Mouse (Mus musculus): Measurements from ENCODE around the gene Pde2a.
"Not testable (repeated sequence)": the region's sequence is repeated elsewhere in the genome, so short reads cannot be mapped to it uniquely, and the experiment has no call there.

The Pde2a gene

GRCm38 (mm10) chr7:101514768-101515167 lies 93.3 kb downstream of the Pde2a start:
- DNase-seq (ENCODE audit: low read depth, low spot score): no peak

- no peak for DNase-seq (ENCODE audit: low read depth, low spot score)
These were observed 93.8 kb downstream of the Pde2a start for GRCm38 (mm10) chr7:101515295-101515694.

DNA sequence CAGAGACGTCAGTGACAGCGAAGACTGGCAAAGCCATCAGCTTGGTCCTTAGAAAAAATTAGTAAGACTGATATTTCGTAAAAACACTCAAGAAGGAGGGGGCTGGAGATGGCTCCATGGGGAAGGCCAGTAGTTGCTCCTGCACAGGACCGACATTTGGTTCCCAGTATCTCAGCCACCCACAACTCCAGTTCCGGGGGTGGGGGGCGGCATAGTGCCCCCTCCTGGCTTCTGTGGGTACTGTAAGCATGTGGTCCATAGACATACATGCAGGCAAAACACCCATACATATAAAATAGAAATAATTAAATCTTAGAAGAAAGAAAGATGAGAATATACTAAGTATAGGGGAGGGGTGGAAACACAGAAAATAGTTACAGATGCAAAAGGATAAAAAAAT lies 95.0 kb downstream of the Pde2a start:
- DNase-seq (ENCODE audit: low read depth, low spot score): no peak

DNA sequence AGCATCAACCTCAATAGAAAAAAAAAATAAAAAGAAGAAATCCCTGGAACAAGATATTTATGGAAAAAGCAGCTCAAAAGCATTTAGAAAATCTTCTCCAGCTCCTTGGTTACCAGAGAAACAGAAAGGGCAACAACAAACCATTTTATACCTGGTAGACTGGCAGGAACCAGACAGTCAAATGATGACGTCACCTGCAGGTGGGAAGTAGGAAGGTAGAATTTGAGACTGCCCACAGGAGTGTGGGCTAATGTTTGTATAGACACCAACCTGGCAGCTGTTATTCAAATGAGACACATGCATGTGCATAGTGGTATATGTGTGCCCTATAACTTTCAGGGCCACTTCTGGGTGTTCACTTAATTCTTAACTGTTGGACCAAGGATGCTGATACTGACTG lies 100.2 kb downstream of the Pde2a start:
- DNase-seq (ENCODE audit: low read depth, low spot score): no peak

DNA sequence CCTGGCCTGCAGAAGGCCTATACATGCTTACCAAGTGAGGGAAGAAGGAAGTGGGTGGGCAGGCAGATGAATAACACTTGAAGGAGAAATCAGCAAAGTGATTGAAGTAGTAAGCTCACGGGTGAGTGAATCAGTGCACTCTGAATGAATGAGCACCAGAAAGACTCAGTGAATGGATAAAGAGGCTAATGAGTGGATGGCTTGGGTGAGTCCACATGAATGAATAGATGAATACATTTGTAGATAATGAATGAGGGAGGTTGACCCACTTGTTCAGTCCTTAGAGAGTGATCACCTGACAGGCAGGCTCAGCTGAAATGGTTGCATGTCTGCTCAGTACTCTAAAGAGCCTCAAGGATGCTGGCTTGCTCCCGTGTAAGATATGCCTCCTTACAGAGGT lies 101.7 kb downstream of the Pde2a start:
- peak; percentile 24 for DNase-seq (ENCODE audit: low read depth, low spot score)

DNA sequence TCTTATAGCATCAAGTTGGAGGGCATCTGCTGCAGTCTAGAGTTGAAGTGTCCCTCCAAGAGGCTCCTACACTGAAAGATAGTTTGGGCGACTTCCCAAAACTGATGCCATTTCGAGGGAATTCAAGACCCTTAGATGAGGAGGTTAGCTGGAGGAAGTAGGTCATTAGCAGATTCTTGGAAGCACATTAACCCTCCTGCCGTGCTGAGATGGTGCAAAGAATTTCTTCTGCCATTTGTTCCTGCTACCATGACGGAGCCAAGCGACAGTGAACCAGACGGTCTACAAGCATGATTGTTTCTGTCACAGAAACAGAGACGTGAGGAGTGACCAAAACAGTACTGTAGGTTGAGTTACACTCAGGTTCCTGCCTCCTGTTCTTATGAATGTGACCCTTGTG lies 105.0 kb downstream of the Pde2a start:
- DNase-seq (ENCODE audit: low read depth, low spot score): no peak

GRCm38 (mm10) chr7:101534428-101534827 lies 112.9 kb downstream of the Pde2a start:
- no peak for DNase-seq (ENCODE audit: low read depth, low spot score)

DNA sequence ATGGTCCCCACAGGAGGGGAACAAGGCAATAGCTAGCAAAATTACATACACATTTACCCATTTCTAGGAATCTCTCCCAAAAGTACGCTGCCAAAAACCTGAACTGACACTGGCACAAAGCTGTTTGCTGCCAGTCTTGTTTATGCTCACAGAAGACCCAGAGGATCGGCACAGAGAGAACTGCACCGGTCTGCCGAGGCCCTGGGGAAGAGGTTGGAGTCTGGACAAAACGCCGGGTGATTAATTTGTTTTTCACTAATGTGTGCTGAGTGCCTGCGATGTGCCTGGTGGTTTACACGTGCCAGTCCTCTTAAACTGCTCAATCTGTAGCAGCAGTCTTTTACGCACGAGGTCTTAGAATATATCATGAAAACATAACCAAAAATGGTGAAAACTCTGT lies 113.6 kb downstream of the Pde2a start:
- no peak for DNase-seq (ENCODE audit: low read depth, low spot score)

DNA sequence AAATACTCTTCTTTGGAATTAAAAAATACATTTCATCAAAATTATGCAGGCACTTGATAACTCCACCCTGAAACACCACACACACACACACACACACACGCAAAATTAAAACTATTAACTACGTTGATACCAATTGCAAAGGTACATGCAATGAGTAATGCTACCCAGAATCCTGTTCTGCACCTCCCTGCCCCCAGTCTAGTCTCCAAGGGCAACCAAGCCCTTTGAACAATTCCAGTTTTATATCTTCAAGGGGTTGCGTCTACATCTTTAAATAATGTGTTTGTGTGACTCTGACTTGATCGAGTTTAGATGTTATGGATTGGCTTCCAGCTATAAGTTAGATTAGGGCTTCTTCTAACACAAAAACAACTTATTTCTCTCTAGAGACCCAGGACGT lies 114.0 kb downstream of the Pde2a start:
- DNase-seq (ENCODE audit: low read depth, low spot score): no peak

- no peak for DNase-seq (ENCODE audit: low read depth, low spot score)
These were observed 116.0 kb downstream of the Pde2a start for GRCm38 (mm10) chr7:101537541-101537940.

- peak; percentile 42 for DNase-seq (ENCODE audit: low read depth, low spot score)
These were observed 116.8 kb downstream of the Pde2a start for GRCm38 (mm10) chr7:101538141-101538933.

- no peak for DNase-seq (ENCODE audit: low read depth, low spot score)
These were observed 118.3 kb downstream of the Pde2a start for GRCm38 (mm10) chr7:101539774-101540173.

DNA sequence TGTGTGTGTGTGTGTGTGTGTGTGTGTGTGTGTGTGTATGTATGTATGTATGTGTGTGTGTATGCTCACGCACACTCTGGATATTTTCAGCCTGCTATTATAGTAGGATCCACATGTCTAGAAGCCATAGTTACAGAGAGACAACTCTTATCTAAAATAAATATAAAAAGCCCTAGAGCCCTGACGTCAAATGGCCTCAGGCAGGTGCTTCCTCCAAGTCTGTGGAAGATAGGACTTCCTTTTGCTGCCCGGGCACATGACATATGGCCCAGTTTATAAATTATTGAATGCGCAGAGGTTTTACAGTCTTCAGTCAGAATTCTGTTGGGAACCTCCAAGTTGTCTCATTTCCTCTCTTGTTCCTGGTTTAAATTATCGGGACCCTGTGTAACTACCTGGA lies 119.2 kb downstream of the Pde2a start:
- DNase-seq (ENCODE audit: low read depth, low spot score): no peak

GRCm38 (mm10) chr7:101541132-101541531 lies 119.6 kb downstream of the Pde2a start:
- DNase-seq (ENCODE audit: low read depth, low spot score): peak; percentile 63

DNA sequence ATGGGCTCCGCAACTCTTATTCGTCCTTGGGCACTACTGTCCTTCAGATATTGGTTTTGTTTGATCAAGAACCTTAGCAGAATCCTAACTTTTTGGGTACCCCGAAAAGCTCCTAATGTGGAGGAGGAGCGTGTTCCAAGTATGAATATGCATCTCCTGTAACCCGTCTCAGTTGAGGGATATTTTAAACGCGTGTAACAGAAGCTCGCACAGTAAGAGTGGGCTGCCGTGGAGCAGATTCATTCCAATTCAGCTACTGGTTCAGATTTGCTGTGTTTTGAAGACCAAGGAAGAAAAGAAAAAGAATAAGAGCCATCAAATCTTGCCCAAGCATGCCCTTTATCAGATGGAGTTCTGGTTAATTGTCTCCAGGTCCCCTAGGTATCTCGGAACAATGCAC lies 120.2 kb downstream of the Pde2a start:
- DNase-seq (ENCODE audit: low read depth, low spot score): no peak

- no peak for DNase-seq (ENCODE audit: low read depth, low spot score)
These were observed 126.2 kb downstream of the Pde2a start for GRCm38 (mm10) chr7:101547651-101548050.

GRCm38 (mm10) chr7:101549266-101549665 lies 127.8 kb downstream of the Pde2a start:
- no peak for DNase-seq (ENCODE audit: low read depth, low spot score)

DNA sequence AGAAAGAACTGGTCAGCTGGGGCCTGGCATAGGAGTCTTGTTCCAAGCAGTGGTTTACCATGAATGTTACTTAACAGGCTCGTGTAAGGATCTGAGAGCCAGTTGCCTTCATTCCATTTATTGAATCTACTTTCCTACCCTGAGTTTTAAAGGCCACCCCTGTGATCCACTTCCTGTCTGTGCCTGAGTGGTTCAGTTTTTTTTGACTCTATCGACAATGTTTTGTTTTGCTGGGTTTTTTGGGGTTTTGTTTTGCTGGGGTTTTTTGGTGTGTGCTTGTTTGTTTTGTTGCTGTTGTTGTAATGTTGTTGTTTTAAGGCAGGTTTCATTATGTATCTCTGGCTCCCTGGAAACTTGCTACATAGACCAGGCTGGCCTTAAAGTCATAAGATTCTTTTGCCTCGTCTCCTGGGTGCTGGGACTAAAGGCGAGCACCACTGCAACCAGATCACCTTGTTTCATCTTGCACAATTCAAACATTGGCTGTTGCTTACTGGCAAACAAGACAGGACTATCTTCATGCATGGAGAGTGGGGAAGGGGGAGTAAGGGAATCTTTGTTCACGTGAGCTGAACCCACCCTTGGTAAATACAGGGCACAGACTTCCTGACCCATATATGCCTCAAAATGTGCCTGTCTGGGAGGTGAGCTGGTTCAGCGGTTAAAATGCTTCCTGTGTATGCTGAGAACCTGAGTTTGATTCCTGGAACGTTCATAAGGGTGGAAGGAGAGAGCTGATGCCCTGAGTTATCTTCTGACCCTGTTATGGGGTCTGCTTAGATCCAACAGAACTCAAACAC lies 129.4 kb downstream of the Pde2a start:
- no peak for DNase-seq (ENCODE audit: low read depth, low spot score)

- no peak for DNase-seq (ENCODE audit: low read depth, low spot score)
These were observed 130.0 kb downstream of the Pde2a start for GRCm38 (mm10) chr7:101551530-101551929.

DNA sequence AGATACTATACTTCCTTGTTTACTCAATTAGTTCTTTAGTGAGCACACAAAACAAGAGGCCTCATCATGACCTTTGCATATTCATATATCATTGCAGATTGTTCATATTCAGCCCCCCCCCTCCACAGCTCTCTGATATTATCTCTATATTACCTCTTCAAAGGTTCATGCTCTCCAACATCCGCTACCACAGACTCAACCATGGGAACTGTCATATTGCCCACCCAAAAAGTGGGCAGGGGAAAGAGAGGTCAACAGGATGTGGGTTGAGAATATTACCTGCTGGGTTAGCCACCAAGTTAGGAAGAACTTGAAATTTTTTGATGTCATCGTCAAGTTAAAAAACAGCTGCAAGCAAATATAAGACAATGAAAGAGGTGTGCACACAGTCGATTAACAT lies 134.0 kb downstream of the Pde2a start:
- DNase-seq (ENCODE audit: low read depth, low spot score): not testable (repeated sequence)

GRCm38 (mm10) chr7:101557391-101557790 lies 135.9 kb downstream of the Pde2a start:
- DNase-seq (ENCODE audit: low read depth, low spot score): no peak

GRCm38 (mm10) chr7:101559393-101559792 lies 137.9 kb downstream of the Pde2a start:
- not testable (repeated sequence) for DNase-seq (ENCODE audit: low read depth, low spot score)
